Mouse (Mus musculus) MEL-GATA-1-ER (cell line): ENCODE results near the gene Nxnl1.
"Not testable (repeated sequence)": the region's sequence is repeated elsewhere in the genome, so short reads cannot be mapped to it uniquely, and the experiment has no call there.

Source experiments
- DNase-seq: peaks from one replicate; pipeline ENCODE4 v3.0.0-alpha.2; 2012; ENCODE audit warnings: low read depth; ENCODE audit errors: extremely low read depth

Nxnl1 gene

GRCm38 (mm10) chr8:71558071-71558957, 8.1 kb downstream of the Nxnl1 start, which contains the start of gene Tmem221:
Gene Tmem221 (minus strand): TSS chr8:71558871.
- no peak for DNase-seq

GRCm38 (mm10) chr8:71554644-71555043, 11.8 kb downstream of the Nxnl1 start:
- no peak for DNase-seq

GRCm38 (mm10) chr8:71554001-71554400, 12.4 kb downstream of the Nxnl1 start:
- no peak for DNase-seq

- no peak for DNase-seq
These were observed 13.6 kb downstream of the Nxnl1 start for GRCm38 (mm10) chr8:71552770-71553169.

DNA sequence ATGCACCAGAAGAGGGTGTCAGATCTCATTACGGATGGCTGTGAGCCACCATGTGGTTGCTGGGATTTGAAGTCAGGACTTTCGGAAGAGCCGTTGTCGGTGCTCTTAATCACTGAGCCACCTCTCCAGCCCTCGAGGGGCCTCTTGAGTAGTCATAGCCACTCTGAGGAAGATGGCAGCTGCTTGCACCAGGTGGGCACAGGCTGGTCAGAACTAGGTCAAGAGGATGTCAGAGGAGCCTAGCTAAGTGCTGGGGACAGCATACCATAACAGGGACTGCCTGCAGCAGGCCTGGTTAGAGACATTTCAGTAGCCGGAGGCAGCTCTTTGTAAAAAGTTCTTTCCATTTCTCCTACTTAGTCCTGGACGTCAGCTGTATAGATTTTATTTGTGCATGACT, 15.6 kb downstream of the Nxnl1 start:
- no peak for DNase-seq

- DNase-seq = no peak
These were observed 18.8 kb downstream of the Nxnl1 start for GRCm38 (mm10) chr8:71547590-71547989.

GRCm38 (mm10) chr8:71545053-71545452, 21.3 kb downstream of the Nxnl1 start:
- no peak for DNase-seq

DNA sequence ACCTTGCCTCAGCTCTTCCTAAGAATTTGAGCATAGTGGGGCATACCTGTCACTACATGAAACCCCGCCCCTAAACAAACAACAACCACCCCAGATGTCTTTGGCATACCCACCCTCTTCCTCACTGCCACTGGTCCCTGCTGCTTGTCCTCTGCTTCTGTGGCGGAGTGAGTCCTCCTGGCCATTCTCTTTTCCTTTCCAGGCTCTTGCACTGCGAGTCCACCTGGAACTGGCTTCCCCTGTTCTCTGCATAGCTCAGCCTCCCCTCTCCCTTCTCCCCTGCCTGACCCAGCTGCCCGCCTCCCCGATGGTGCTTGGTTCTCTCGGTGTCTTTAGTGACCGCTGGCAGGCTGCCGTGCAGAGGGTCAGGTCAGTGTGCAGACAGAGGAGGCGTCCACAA, 22.6 kb downstream of the Nxnl1 start:
- DNase-seq = no peak

DNA sequence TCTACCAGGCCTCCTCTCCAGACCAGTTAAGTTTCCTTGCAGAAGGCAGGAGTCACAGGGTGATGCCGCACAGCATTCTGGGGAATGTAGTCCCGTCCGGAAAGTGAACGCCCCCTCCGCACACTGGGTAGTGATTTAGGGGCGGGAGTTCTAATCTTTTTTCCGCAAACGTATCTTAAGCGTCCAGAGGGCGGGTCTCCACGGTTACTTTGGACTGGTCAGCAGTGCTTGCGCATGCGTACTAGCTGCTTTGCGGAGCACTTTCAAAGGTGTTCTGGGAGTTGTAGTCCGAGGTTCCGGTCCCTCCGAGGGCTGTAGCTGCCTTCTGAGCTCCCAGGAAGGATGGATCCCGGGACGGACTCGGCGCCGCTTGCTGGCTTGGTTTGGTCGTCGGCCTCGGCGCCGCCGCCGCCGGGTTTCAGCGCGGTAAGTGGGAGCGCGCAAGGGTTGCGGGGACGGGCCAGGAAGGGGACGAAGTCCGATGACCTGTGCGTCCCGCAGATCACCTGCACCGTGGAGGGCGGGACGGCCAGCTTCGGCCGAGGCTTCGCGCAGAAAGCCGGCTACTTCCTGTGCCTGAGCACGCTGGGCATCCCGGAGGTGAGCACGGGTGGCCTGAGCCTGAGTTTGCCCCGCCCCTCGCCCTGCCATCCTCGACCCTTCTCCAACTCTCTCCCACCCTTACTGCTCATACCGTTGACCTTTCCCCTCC, 23.6 kb downstream of the Nxnl1 start, which contains the start of gene Mvb12a:
TSS of gene Mvb12a (plus strand) at position 291 of the 712 bp plus-strand sequence.
- DNase-seq = peak; percentile 99

GRCm38 (mm10) chr8:71537028-71537867, 29.2 kb downstream of the Nxnl1 start, which contains the start of gene Bst2:
Gene Bst2 (minus strand): TSS chr8:71537456.
- peak; percentile 90 for DNase-seq

- no peak for DNase-seq
These were observed 30.7 kb downstream of the Nxnl1 start for GRCm38 (mm10) chr8:71535663-71536062.

DNA sequence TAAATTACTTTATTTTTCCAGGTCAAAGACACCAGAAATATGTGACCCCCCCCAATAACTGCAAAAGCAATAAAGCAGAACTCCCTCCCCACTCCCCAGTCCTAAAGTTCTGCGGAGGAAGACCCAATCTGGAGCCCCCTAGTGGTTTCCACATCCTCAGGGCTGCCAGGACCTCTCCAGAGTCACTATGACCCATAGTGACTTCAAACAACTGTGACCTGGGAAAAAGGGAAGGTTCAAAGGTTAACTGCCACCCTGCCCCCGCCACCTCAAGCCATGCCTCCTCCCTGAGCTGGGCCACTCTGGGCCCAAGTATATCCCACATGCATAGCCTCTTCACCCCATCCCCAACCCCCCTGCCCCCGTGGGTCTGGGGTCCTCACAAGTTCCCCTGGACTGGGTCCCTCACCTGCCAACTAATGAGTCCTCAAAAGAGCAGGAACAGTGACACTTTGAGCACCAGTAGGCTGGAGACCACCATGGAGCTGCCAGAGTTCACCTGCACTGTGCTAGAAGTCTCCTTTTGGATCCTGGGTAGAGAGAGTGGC, 32.1 kb downstream of the Nxnl1 start:
- no peak for DNase-seq

DNA sequence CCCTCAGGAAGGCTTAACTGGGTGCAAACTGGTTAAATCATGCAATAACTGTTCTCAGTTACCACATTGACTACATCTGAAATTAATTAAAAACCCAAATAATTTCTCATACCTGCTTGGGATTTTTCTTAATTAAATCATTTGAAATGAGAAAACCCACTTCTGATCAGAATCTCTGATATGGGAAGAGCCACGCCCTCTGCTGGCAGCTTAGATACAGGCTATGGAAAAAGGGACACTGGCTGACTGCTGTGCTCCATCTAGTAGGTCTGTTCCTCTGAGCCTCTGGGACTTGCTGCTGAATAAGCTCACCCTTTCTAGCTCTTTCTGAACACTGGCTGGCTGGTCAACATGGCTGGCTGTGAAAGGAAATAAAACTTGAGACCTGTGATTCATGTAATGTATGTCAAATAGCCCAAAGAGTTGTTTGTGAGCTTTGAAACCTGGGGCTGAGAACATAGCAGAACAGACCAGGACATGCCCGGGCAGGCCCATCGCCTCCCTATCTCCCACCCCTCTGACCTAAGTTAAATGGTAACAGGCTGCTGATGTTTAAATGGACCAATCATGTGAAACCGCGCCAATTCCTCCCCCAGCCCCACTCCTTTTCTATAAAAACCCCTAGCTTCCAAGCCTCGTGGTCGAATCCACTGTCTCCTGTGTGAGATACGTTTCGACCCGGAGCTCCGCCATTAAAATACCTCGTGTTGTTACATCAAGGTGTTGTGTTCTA, 35.5 kb downstream of the Nxnl1 start:
- not testable (repeated sequence) for DNase-seq

DNA sequence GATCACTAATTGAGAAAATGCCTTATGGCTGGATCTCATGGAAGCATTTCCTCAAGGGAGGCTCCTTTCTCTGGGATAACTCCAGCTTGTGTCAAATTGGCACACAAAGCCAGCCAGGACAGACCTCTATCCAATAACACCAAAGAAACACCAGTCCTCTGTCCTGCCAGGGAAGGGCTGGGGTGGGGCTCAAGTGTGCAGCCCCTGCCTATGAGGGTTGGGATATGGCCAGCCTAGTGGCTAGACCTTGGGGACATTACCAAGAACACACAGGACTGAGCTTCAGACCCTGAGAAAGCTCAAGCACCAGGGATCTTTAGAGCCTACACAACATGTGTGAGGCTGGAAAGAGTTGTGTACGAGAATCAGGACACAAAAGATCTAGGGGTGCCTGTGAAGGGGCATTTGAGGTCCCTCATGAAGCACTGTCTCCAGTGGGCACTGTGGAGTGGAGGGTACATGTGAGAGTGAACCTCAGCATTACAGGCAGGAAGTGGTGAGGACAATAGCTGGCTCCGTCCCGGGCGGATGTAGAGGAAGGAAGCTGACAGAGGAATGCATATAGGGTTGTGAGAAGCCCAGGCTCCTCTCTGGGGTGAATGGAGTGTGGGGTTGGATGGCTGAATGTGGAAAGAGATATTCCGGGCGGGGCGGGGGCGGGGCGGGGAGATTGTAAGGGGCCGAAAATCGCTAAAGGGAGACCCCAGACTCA, 37.9 kb downstream of the Nxnl1 start:
- no peak for DNase-seq

DNA sequence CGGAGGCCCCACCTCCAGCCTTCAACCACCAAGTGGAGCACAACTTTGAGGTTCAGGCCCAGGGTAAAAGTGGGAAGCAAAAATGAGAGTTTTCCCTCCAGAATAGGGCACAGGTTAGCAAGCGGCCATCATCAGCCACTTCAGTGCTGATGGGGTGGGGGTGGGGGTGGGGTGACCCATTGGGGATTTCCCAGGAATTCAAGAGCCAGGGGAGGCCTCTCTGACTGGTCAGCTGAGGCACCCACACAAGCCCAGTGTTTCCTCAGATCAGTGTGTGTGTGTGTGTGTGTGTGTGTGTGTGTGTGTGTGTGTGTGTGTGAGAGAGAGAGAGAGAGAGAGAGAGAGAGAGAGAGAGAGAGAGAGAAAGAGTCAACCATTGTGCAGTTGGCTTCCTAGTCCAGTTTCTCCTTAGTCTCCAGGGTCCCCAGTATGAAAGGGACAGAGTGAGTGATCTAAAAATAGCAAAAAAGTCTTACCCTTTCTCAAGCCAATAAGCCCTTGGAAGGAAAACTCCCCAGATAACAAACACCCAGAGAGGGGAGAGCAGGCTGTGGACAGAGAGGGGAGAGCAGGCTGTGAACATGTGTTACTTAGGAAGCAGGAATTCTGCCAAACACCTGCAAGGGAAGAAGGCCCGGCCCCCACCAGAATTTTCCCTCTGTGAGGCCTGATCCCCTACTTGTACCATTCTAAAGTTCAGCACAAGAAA, 39.1 kb downstream of the Nxnl1 start:
- no peak for DNase-seq

DNA sequence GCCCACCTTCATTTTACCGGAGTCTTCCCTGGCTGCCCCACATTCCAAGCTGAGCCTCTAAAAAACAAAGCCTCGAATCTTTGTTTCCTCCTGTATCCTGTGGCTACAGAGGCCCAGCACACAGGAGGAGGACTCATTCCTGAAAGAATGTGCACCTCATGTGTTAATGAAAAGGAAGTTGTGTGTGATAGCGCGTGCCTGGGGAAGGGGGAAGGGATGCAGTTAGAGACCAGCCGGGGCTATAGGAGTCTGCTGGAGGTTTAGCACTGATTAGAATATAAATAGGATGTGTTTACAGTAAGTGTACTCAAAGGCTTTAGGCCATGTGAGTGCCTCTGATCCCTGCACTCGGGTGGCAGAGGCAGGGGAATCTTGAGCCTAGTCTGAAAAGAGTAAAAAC, 40.1 kb downstream of the Nxnl1 start:
- no peak for DNase-seq

- DNase-seq = no peak
These were observed 41.0 kb downstream of the Nxnl1 start, which contains the start of gene Ccdc194 for GRCm38 (mm10) chr8:71525226-71526050. Gene Ccdc194 (minus strand): TSS chr8:71525711.

GRCm38 (mm10) chr8:71521634-71522033, 44.8 kb downstream of the Nxnl1 start:
- peak; percentile 92 for DNase-seq
